Mouse (Mus musculus) lung, postnatal 0 days (tissue): ENCODE data around the gene Gpr15.

Experiments
- CTCF ChIP-seq: IDR thresholded peaks from 2 replicates; pipeline ENCODE4 v1.5.1; 2016; ENCODE audit warnings: antibody characterized with exemption, mild to moderate bottlenecking
- EP300 ChIP-seq: IDR thresholded peaks from 2 replicates; pipeline ENCODE4 v1.6.1; 2016; ENCODE audit warnings: antibody characterized with exemption, mild to moderate bottlenecking, control low read depth

- TF ChIP-seq CTCF (no peak), EP300 (no peak)
Observed at GRCm38 (mm10) chr16:58707276-58707905, 11.5 kb downstream of the Gpr15 start.
